Comparison of ENCODE assay signal across 8 mouse cellular contexts in the genomic region with DNA sequence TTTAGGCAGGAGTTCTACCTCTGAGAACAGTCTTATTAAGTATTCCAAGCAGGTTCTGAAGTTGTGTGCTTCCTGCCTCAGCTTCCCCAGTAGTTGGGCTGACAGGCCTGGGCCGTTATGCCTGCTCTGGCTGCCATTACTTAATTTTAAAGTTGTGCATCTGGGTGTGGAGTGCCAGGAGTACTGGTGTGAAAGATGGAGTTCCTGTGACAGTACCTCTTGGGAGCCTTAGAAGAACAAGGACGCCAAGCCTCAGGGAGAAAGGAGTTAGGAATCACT. TPM values are rescaled to one million over a fixed set of nuclear protein-coding genes. Genes with fewer than 3 reads are reported as not detected.
DNase-seq lines count a peak whose midpoint lies in the region; ATAC-seq and TF ChIP-seq lines count a peak whose summit lies in the region.

No protein-coding gene starts in this region.

- H3K4me1 ChIP-seq in heart, embryonic 13.5 days, result peaks cover 24% of the 10 kb centered on the region
- peaks cover 0 to 17% of the 10 kb centered on the region in 2 experiments; a peak in 2 of 4 replicates for H3K4me1 ChIP-seq in MEL (ENCODE audit: control insufficient read depth in 1 of 2, insufficient read depth in 2 of 2, low read length in 2 of 2)
- peaks cover 25% of the 10 kb centered on the region for H3K4me1 ChIP-seq in hindbrain, embryonic 12.5 days
- H3K4me1 ChIP-seq in midbrain, embryonic 12.5 days, result peaks cover 33% of the 10 kb centered on the region

- no peak overlapping the region for H3K27ac ChIP-seq in heart, embryonic 13.5 days (replicated peaks)
- H3K27ac ChIP-seq in MEL (ENCODE audit: control insufficient read depth, low read depth, low read length), result no peak overlapping the region
- H3K27ac ChIP-seq in hindbrain, embryonic 12.5 days, result peak overlapping the region; percentile 96
- H3K27ac ChIP-seq in midbrain, embryonic 12.5 days (replicated peaks), result peak overlapping the region; percentile 97; the same call in 1 of the 2 replicates

- H3K27me3 ChIP-seq in heart, embryonic 13.5 days (replicated peaks), result 0 out of 2 replicates have a peak, but pooled peaks cover 5% of the 10 kb centered on the region
- H3K27me3 ChIP-seq in MEL (ENCODE audit: control insufficient read depth in 1 of 2, insufficient read depth in 2 of 2, low read length in 2 of 2), result no peaks in the 10 kb centered on the region
- H3K27me3 ChIP-seq in hindbrain, embryonic 12.5 days, result 0 out of 2 replicates have a peak, but pooled peaks cover 3% of the 10 kb centered on the region
- H3K27me3 ChIP-seq in midbrain, embryonic 12.5 days, result peaks cover 5% of the 10 kb centered on the region; the same call in 1 of the 2 replicates

- no peaks in the 10 kb centered on the region for H3K79me2 ChIP-seq in MEL (ENCODE audit: control insufficient read depth, insufficient read depth, low read length, poor library complexity)

- H3K4me2 ChIP-seq in heart, embryonic 13.5 days, result peak overlapping the region; percentile 99
- peak overlapping the region; percentile 84 for H3K4me2 ChIP-seq in hindbrain, embryonic 12.5 days (replicated peaks)
- peak overlapping the region; percentile 96 for H3K4me2 ChIP-seq in midbrain, embryonic 12.5 days (replicated peaks)

- peaks cover 39% of the 10 kb centered on the region for H3K36me3 ChIP-seq in heart, embryonic 13.5 days
- H3K36me3 ChIP-seq in MEL (ENCODE audit: control insufficient read depth in 1 of 2, insufficient read depth in 2 of 2, low read length in 2 of 2), result peaks cover 0 to 8% of the 10 kb centered on the region in 2 experiments; a peak in 2 of 4 replicates
- H3K36me3 ChIP-seq in hindbrain, embryonic 12.5 days, result peaks cover 37% of the 10 kb centered on the region
- H3K36me3 ChIP-seq in midbrain, embryonic 12.5 days, result peaks cover 40% of the 10 kb centered on the region

- no peak for TF ChIP-seq POLR2A in MEL (IDR thresholded peaks at IDR 0.05; ENCODE audit: control insufficient read depth in 1 of 2, insufficient read depth in 1 of 2, low read depth in 1 of 2, low read length in 2 of 2, poor library complexity in 1 of 2)

- no peak for ATAC-seq in heart, embryonic 13.5 days (ENCODE audit: extremely low read depth, insufficient number of reproducible peaks, low FRiP score, low TSS enrichment)
- ATAC-seq in hindbrain, embryonic 12.5 days (ENCODE audit: low FRiP score), result no peak
- ATAC-seq in midbrain, embryonic 12.5 days (ENCODE audit: low FRiP score, low read depth), result no peak

- 28% methylated on average over 2 of the region's 2 CpGs for WGBS in heart, embryonic 13.5 days
- 47% methylated on average over 2 of the region's 2 CpGs for WGBS in hindbrain, embryonic 12.5 days
- WGBS in midbrain, embryonic 12.5 days, result 41% methylated on average over 2 of the region's 2 CpGs

- no peak for TF ChIP-seq RAD21 in MEL (IDR thresholded peaks at IDR 0.05; ENCODE audit: low read depth, low read length)

- no peak for TF ChIP-seq CTCF in MEL (IDR thresholded peaks at IDR 0.05 in 2 of 3, conservative IDR thresholded peaks at IDR 0.05 in 1 of 3; ENCODE audit: control insufficient read depth in 1 of 3, insufficient read depth in 1 of 3, low read depth in 2 of 3, low read length in 3 of 3, poor library complexity in 1 of 3, severe bottlenecking in 1 of 3)

- H3K4me3 ChIP-seq in heart, embryonic 13.5 days, result peak overlapping the region; percentile 83
- peak overlapping the region; percentile 64 to 90; a peak in 3 of 4 replicates for H3K4me3 ChIP-seq in MEL (ENCODE audit: control insufficient read depth in 1 of 2, insufficient read depth in 1 of 2, low read depth in 2 of 2, low read length in 2 of 2)
- H3K4me3 ChIP-seq in hindbrain, embryonic 12.5 days, result peak overlapping the region; percentile 81
- peak overlapping the region; percentile 59 for H3K4me3 ChIP-seq in midbrain, embryonic 12.5 days

- no peak for TF ChIP-seq EP300 in MEL (IDR thresholded peaks at IDR 0.05; ENCODE audit: low read depth in 1 of 2, low read length in 2 of 2)

- no peaks in the 10 kb centered on the region for H3K9me3 ChIP-seq in heart, embryonic 13.5 days
- H3K9me3 ChIP-seq in MEL (replicated peaks; ENCODE audit: insufficient read depth, low read length), result no peaks in the 10 kb centered on the region
- no peaks in the 10 kb centered on the region for H3K9me3 ChIP-seq in hindbrain, embryonic 12.5 days (replicated peaks)
- H3K9me3 ChIP-seq in midbrain, embryonic 12.5 days, result no peaks in the 10 kb centered on the region

- no peak for DNase-seq in heart, adult 11 months
- no peak for DNase-seq in MEL (ENCODE audit: low read depth, low spot score)
- no peak for DNase-seq in Muller cell, postnatal 12 days (ENCODE audit: inconsistent ontology term)
- no peak for DNase-seq in embryo, embryonic 9.5 days (ENCODE audit: extremely low spot score)
- no peak for DNase-seq in kidney, adult 8-10 months

- H3K9ac ChIP-seq in heart, embryonic 13.5 days, result peak overlapping the region; percentile 90
- no peak overlapping the region; the same call in 1 of the 2 replicates for H3K9ac ChIP-seq in MEL (ENCODE audit: control insufficient read depth, low read depth, low read length, poor library complexity, severe bottlenecking)
- H3K9ac ChIP-seq in hindbrain, embryonic 12.5 days, result peak overlapping the region; percentile 95
- H3K9ac ChIP-seq in midbrain, embryonic 12.5 days (replicated peaks), result peak overlapping the region; percentile 75

TF ChIP-seq in MEL, 35 proteins besides CTCF, POLR2A, EP300 and RAD21:
- no peak for TF ChIP-seq TCF12 (IDR thresholded peaks at IDR 0.05; ENCODE audit: low read depth, low read length)
- no peak for TF ChIP-seq RCOR1 (IDR thresholded peaks at IDR 0.05; ENCODE audit: low read depth, low read length)
- TF ChIP-seq TAL1 (IDR thresholded peaks at IDR 0.05; ENCODE audit: low read length), result no peak
- no peak for TF ChIP-seq HCFC1 (IDR thresholded peaks at IDR 0.05; ENCODE audit: low read depth, low read length)
- no peak for TF ChIP-seq BHLHE40 (IDR thresholded peaks at IDR 0.05; ENCODE audit: borderline replicate concordance, low read depth, low read length)
- no peak for TF ChIP-seq MYC (IDR thresholded peaks at IDR 0.05; ENCODE audit: low read depth, low read length)
- TF ChIP-seq MAFK (IDR thresholded peaks at IDR 0.05; ENCODE audit: borderline replicate concordance, low read depth, low read length), result no peak
- no peak for TF ChIP-seq ZKSCAN1 (IDR thresholded peaks at IDR 0.05; ENCODE audit: low read depth, low read length)
- no peak for TF ChIP-seq MYB (IDR thresholded peaks at IDR 0.05; ENCODE audit: low read depth, low read length)
- no peak for TF ChIP-seq SMC3 (IDR thresholded peaks at IDR 0.05; ENCODE audit: low read depth, low read length)
- TF ChIP-seq CHD1 (IDR thresholded peaks at IDR 0.05; ENCODE audit: low read depth, low read length), result no peak
- no peak for TF ChIP-seq NRF1 (IDR thresholded peaks at IDR 0.05; ENCODE audit: insufficient read depth, low read depth, low read length, poor library complexity, severe bottlenecking)

RNA-seq across cellular contexts. Expression of gene Mpnd, which starts 4.4 kb away (rescaled TPM):
- 62.1 and 68.1 TPM in 2 replicates for polyA plus RNA-seq in heart, embryonic 13.5 days (2015; fragmentation: Nextera tagmentation; extraction: Ambion mirVana)
- total RNA-seq in MEL (2012; rRNA removed), result 3.9 and 5.6 TPM in 2 replicates
- 10 to 100 TPM in 1 of 2 experiments, not detected in 1; 18.3 TPM for polyA plus RNA-seq in MEL (2012; ENCODE audit: insufficient read depth in 1 of 2, insufficient read length in 2 of 2, low read depth in 1 of 2, low replicate concordance in 2 of 2, missing spikeins in 1 of 2)
- 196 and 209 TPM in 2 replicates for polyA plus RNA-seq in hindbrain, embryonic 12.5 days (2016; fragmentation: Nextera tagmentation; extraction: Ambion mirVana)
- polyA plus RNA-seq in midbrain, embryonic 12.5 days (2016; fragmentation: Nextera tagmentation; extraction: Ambion mirVana), result 195 and 205 TPM in 2 replicates

RNA-seq across cellular contexts. Expression of gene Stap2, which starts 4.5 kb away (rescaled TPM):
- polyA plus RNA-seq in heart, embryonic 13.5 days (2015; fragmentation: Nextera tagmentation; extraction: Ambion mirVana), result 11.9 and 14.6 TPM in 2 replicates
- 0.08 and 0.10 TPM in 2 replicates for total RNA-seq in MEL (2012; rRNA removed)
- under 1 TPM in 1 of 2 experiments, not detected in 1; 0.08 TPM for polyA plus RNA-seq in MEL (2012; ENCODE audit: insufficient read depth in 1 of 2, insufficient read length in 2 of 2, low read depth in 1 of 2, low replicate concordance in 2 of 2, missing spikeins in 1 of 2)
- polyA plus RNA-seq in hindbrain, embryonic 12.5 days (2016; fragmentation: Nextera tagmentation; extraction: Ambion mirVana), result 6.5 and 6.6 TPM in 2 replicates
- 4.7 and 5.7 TPM in 2 replicates for polyA plus RNA-seq in midbrain, embryonic 12.5 days (2016; fragmentation: Nextera tagmentation; extraction: Ambion mirVana)

RNA-seq across cellular contexts. Expression of gene Fsd1, which starts 23.6 kb away (rescaled TPM):
- 4.5 and 5.0 TPM in 2 replicates for polyA plus RNA-seq in heart, embryonic 13.5 days (2015; fragmentation: Nextera tagmentation; extraction: Ambion mirVana)
- not detected in 2 replicates for total RNA-seq in MEL (2012; rRNA removed)
- not detected for polyA plus RNA-seq in MEL (2012; ENCODE audit: insufficient read depth in 1 of 2, insufficient read length in 2 of 2, low read depth in 1 of 2, low replicate concordance in 2 of 2, missing spikeins in 1 of 2)
- 96.4 and 103 TPM in 2 replicates for polyA plus RNA-seq in hindbrain, embryonic 12.5 days (2016; fragmentation: Nextera tagmentation; extraction: Ambion mirVana)
- polyA plus RNA-seq in midbrain, embryonic 12.5 days (2016; fragmentation: Nextera tagmentation; extraction: Ambion mirVana), result 89.8 and 98.3 TPM in 2 replicates

RNA-seq across cellular contexts. Expression of gene Sh3gl1, which starts 26.5 kb away (rescaled TPM):
- 85.0 and 87.6 TPM in 2 replicates for polyA plus RNA-seq in heart, embryonic 13.5 days (2015; fragmentation: Nextera tagmentation; extraction: Ambion mirVana)
- total RNA-seq in MEL (2012; rRNA removed), result 36.7 and 41.0 TPM in 2 replicates
- 10 to 100 TPM in 1 of 2 experiments, not detected in 1; 78.4 TPM for polyA plus RNA-seq in MEL (2012; ENCODE audit: insufficient read depth in 1 of 2, insufficient read length in 2 of 2, low read depth in 1 of 2, low replicate concordance in 2 of 2, missing spikeins in 1 of 2)
- 141 and 144 TPM in 2 replicates for polyA plus RNA-seq in hindbrain, embryonic 12.5 days (2016; fragmentation: Nextera tagmentation; extraction: Ambion mirVana)
- polyA plus RNA-seq in midbrain, embryonic 12.5 days (2016; fragmentation: Nextera tagmentation; extraction: Ambion mirVana), result 131 and 138 TPM in 2 replicates

RNA-seq across cellular contexts. Expression of gene Chaf1a, which starts 30.3 kb away (rescaled TPM):
- polyA plus RNA-seq in heart, embryonic 13.5 days (2015; fragmentation: Nextera tagmentation; extraction: Ambion mirVana), result 14.1 and 14.2 TPM in 2 replicates
- total RNA-seq in MEL (2012; rRNA removed), result 48.5 and 49.5 TPM in 2 replicates
- polyA plus RNA-seq in MEL (2012; ENCODE audit: insufficient read depth in 1 of 2, insufficient read length in 2 of 2, low read depth in 1 of 2, low replicate concordance in 2 of 2, missing spikeins in 1 of 2), result 100 to 1,000 TPM in 1 of 2 experiments, not detected in 1; 116 TPM
- polyA plus RNA-seq in hindbrain, embryonic 12.5 days (2016; fragmentation: Nextera tagmentation; extraction: Ambion mirVana), result 26.8 and 30.2 TPM in 2 replicates
- polyA plus RNA-seq in midbrain, embryonic 12.5 days (2016; fragmentation: Nextera tagmentation; extraction: Ambion mirVana), result 32.5 and 34.5 TPM in 2 replicates

Comparison
In these comparisons a context has a peak if more than half of its experiments do, and no peak if none do; other contexts are left out.
1. H3K27ac ChIP-seq: peak in hindbrain, embryonic 12.5 days (single experiment) and midbrain, embryonic 12.5 days (single experiment); none in heart, embryonic 13.5 days (single experiment) and MEL (single experiment).
2. RNA of gene Fsd1, which starts 23.6 kb away (polyA plus RNA-seq): 96.4 to 103 TPM in hindbrain, embryonic 12.5 days and 89.8 to 98.3 TPM in midbrain, embryonic 12.5 days; 4.5 to 5.0 TPM in heart, embryonic 13.5 days and not detected in MEL; every median in the first group is over 10 times any median in the second.
3. Peak in every context shown above with its lines, with median percentiles within 50 percentile points of each other: H3K4me2 ChIP-seq and H3K4me3 ChIP-seq.